Mouse (Mus musculus) layer of hippocampus, postnatal 10 days (tissue): ENCODE data around the gene Fbxw18. TPM values are rescaled to one million over a fixed set of nuclear protein-coding genes. Genes with fewer than 3 reads are reported as not detected.
A peak's percentile ranks its signal among the peaks of the same experiment; 100 is the strongest.
"Not testable (repeated sequence)": the region's sequence is repeated elsewhere in the genome, so short reads cannot be mapped to it uniquely, and the experiment has no call there.

ENCODE experiments used
- DNase-seq, 2 experiments: peaks; one replicate each; pipeline ENCODE4 v3.0.0; 2021; ENCODE audit warnings: low spot score in 2 of 2
- long read RNA-seq: library from polyadenylated mRNA; stranded (forward); transcript quantifications from one replicate; pipeline ENCODE4 v2.0.0, GENCODE M21; 2023
- total RNA-seq, 2 experiments: library from RNA; stranded (reverse); gene quantifications; 2 replicates each; pipeline ENCODE4 v1.2.3; 2021

Gene Fbxw18
- total RNA-seq = not detected
- long read RNA-seq = 0 reads

DNA sequence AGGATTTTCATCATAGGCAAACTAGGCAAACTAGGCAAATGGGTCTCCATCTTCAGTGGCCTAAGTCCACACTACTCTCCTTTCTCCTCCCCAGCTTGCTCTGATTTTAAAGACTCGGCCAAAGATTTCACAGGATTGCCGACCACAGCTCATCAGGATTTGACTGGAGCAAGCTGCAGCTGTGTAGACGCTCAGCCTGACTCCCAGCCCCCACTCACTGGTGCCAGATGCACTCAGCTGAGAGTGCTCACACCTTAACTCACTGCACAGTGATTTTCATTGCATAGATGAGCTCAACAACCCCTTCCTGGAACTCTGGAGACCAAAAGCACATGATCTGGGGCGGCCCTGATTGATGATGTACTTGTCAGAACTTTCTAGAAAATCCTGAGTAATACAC lies at the start of gene Fbxw18:
Gene Fbxw18 (minus strand): TSS at position 101 of the 400 bp plus-strand sequence.
- not testable (repeated sequence) for DNase-seq

DNA sequence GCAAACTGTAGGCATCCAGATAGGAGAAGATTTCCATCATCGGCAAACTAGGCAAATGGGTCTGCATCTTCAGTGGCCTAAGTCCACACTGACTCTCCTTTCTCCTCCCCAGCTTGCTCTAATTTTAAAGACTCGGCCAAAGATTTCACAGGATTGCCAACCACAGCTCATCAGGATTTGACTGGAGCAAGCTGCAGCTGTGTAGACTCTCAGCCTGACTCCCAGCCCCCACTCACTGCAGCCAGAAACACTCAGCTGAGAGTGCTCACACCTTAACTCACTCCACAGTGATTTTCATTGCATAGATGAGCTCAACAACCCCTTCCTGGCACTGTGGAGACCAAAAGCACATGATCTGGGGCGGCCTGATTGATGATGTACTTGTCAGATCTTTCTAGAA lies 43.5 kb upstream of the Fbxw18 start, which contains the start of gene Fbxw26:
Gene Fbxw26 (minus strand): TSS at position 101 of the 400 bp plus-strand sequence.
- not testable (repeated sequence) for DNase-seq

DNA sequence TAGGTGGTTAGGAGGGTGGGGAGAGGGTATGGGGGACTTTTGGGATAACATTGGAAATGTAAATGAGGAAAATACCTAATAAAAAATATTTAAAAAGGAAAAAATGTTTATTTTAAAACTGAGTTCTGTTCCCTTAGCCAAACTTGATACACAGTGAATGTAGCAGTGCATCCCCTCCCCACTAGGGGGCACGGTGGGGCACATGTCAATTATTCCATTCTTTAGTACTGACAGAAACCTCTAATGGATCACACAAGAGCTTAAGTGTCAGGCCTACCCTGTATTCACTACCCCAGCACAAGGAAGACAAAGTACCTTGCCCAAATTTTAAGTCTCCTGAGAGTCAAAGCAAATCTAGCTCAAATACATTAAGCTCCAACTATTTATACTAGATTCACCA lies 17.2 kb downstream of the Fbxw18 start:
- peak; percentile 43 to 49 for DNase-seq

DNA sequence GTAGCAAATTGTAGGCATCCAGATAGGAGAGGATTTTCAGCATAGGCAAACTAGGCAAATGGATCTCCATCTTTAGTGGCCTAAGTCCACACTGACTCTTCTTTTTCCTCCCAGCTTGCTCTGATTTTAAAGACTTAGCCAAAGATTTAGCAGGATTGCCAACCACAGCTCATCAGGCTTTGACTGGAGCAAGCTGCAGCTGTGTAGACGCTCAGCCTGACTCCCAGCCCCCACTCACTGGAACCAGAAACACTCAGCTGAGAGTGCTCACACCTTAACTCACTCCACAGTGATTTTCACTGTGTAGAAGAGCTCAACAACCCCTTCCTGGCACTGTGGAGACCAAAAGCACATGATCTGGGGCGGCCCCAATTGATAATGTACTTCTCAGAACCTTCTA lies 37.9 kb downstream of the Fbxw18 start, which contains the start of gene Fbxw25:
Gene Fbxw25 (minus strand): TSS at position 101 of the 400 bp plus-strand sequence.
- not testable (repeated sequence) for DNase-seq

Other genes with a start within 250 kb of the Fbxw18 start
- gene Fbxw19, start 206.8 kb downstream of the Fbxw18 start, total RNA-seq = not detected
- gene Fbxw15, start 134.4 kb downstream of the Fbxw18 start, total RNA-seq = not detected
- gene Fbxw24, start 76.6 kb downstream of the Fbxw18 start, total RNA-seq = not detected
- not detected for gene Fbxw25, start 38.0 kb downstream of the Fbxw18 start, total RNA-seq
- not detected for gene Fbxw26, start 43.4 kb upstream of the Fbxw18 start, total RNA-seq
- not detected for gene Fbxw27, start 88.0 kb upstream of the Fbxw18 start, total RNA-seq
- 10 to 100 TPM; 19.0 to 21.0 TPM for gene Spink8, start 109.6 kb upstream of the Fbxw18 start, total RNA-seq
- gene Nme6, start 130.0 kb upstream of the Fbxw18 start, total RNA-seq = 10 to 100 TPM; 12.0 to 12.3 TPM
- gene Camp, start 146.9 kb upstream of the Fbxw18 start, total RNA-seq = 1 to 10 TPM in 1 of 2 experiments, not detected in 1; 3.0 TPM
- gene Cdc25a, start 172.9 kb upstream of the Fbxw18 start, total RNA-seq = 1 to 10 TPM; 7.4 to 8.1 TPM
- gene Map4, start 228.8 kb upstream of the Fbxw18 start, total RNA-seq = 100 to 1,000 TPM; 616 to 624 TPM